Mouse (Mus musculus) cerebellum, adult 2 months (tissue): ENCODE results near the gene Ear14.

Experiments
- CTCF ChIP-seq: fragments of 200-500 bp; IDR thresholded peaks from 2 replicates; pipeline ENCODE4 v1.5.1; 2011; ENCODE audit warnings: low read depth, mild to moderate bottlenecking, control low read depth, low read length, moderate library complexity, borderline replicate concordance; ENCODE audit not compliant: insufficient read depth
- POLR2A ChIP-seq: fragments of 200-500 bp; IDR thresholded peaks from 2 replicates; pipeline ENCODE4 v1.6.1; 2011; ENCODE audit warnings: low read length, control low read depth, borderline replicate concordance; ENCODE audit not compliant: insufficient read depth

DNA sequence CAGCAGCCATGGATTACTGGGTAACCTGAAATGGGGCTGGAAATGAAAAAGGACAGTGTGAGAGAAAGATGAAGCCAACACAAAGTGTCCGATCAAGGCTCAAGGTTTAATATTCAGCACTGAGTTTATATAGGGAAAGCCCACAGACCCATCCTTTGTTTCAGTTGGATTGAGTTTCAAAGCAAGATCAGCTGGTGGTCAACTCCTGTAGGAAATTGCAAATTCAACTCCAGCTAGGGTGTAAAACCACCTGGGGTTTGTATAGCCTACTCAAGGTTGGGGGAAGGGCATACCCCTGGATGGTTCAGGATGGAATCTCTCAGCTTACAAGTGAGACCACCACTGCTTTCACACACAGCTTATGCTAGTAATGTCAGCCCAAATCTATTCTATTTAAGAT lies 44.5 kb downstream of the Ear14 start:
- no peak for TF ChIP-seq POLR2A
- no peak for TF ChIP-seq CTCF
